Mouse (Mus musculus): ENCODE measurements at regions not wholly inside any gene's neighbourhood (a gene's known extent, or its start where the extent isn't known, plus 50 kb on each side); places are given as distances from the start of the nearest gene placed in this dataset.

DNA sequence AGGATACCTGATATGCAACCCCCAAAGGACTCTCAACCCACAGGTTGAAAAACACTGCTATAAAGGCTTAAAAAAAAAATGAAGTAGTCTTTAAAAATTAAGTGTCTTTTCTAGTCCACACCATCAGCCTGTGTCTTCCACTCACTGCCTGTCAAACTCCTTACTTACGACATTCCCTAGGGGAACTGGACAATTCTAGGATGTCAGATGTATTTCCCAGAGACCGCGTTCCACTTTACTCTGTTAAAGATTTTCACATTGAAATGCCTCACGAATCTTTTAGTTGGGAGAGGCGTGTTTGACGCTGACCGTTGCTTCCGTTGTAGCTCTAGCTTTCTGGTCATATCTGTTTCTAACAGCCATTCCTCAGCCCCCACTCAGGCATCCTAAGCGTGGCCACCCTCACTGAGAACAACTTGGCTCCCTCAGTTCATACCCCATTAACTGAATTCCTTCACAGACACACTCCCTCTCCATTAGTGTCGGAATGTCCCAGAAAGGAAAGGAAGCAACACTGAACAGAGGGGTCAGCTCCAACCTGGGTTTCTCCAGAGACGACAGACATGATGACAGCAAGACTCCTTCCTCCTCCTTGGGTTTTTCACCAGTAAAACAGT is 233.4 kb downstream of the Hlx start:
- TF ChIP-seq TCF12 (IDR thresholded peaks at IDR 0.05; ENCODE audit: insufficient read depth, poor library complexity, severe bottlenecking) = no peak
- no peak for TF ChIP-seq TCF3 (IDR thresholded peaks at IDR 0.05; ENCODE audit: insufficient read length, low read depth)
- TF ChIP-seq POLR2A (IDR thresholded peaks at IDR 0.05; ENCODE audit: insufficient read length, low read depth) = no peak
- TF ChIP-seq POLR2AphosphoS2 (IDR thresholded peaks at IDR 0.05; ENCODE audit: insufficient read length, low read depth) = no peak
- TF ChIP-seq USF1 (IDR thresholded peaks at IDR 0.05; ENCODE audit: low read depth) = no peak
- TF ChIP-seq E2F4 (IDR thresholded peaks at IDR 0.05; ENCODE audit: insufficient read depth) = no peak
